Mouse (Mus musculus): ENCODE results near the gene Shpk.

The Shpk gene

GRCm38 (mm10) chr11:73199230-73199712 is at the start of gene Shpk:
Gene Shpk (plus strand): TSS chr11:73199460.
- DNase-seq (ENCODE audit: inconsistent age in 2 of 2, low spot score in 1 of 2), result peak; percentile 95 to 99

DNA sequence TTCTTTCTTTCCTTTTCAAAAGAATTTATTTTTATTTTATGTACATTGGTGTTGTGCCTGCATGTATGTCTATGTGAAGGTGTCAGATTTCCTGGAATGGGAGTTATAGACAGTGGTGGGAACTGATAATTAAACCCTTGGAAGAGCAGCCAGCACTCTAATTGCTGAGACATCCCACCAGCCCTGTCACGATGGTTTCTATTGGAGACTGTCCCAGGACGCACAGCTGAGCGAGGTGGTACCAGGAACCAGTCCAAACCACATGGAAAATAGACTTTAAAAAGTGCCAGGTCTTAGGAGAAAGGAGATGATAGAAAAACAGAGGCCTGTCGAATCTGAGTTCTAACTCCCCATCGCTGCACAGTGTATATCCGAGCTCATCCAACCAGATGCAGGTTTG is 44.2 kb upstream of the Shpk start:
- no peak for DNase-seq (ENCODE audit: inconsistent age in 2 of 2, low spot score in 1 of 2)

GRCm38 (mm10) chr11:73159957-73160810 is 39.1 kb upstream of the Shpk start, which contains the start of gene P2rx5:
Gene P2rx5 (plus strand): TSS chr11:73160421.
- DNase-seq (ENCODE audit: inconsistent age in 2 of 2, low spot score in 1 of 2), result peak; percentile 58 to 71

GRCm38 (mm10) chr11:73160811-73161200 is 38.5 kb upstream of the Shpk start:
- peak; percentile 61 to 72 for DNase-seq (ENCODE audit: inconsistent age in 2 of 2, low spot score in 1 of 2)

- no peak for DNase-seq (ENCODE audit: inconsistent age in 2 of 2, low spot score in 1 of 2)
These were observed 37.6 kb upstream of the Shpk start for GRCm38 (mm10) chr11:73161616-73162015.

GRCm38 (mm10) chr11:73162284-73162683 is 37.0 kb upstream of the Shpk start:
- no peak for DNase-seq (ENCODE audit: inconsistent age in 2 of 2, low spot score in 1 of 2)

DNA sequence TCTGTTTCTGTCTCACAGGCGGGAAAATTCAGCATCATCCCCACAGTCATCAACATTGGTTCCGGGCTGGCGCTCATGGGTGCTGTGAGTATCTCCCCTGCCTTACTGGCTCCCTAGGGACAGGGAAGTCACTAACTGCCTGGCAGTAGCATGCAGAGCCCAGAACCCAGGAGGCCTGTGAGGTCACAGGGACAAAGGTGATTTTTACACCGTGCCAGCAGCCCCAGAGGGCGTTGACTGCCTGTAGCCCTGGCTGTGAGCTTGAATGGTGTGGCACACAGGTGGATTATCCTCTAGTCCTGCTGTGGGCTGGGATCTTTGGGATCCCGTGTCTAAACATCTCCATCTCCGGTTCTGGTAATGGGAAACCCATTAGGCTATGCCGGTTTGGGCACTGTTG is 31.2 kb upstream of the Shpk start:
- DNase-seq (ENCODE audit: inconsistent age in 2 of 2, low spot score in 1 of 2), result no peak

GRCm38 (mm10) chr11:73168576-73168975 is 30.7 kb upstream of the Shpk start:
- no peak for DNase-seq (ENCODE audit: inconsistent age in 2 of 2, low spot score in 1 of 2)

GRCm38 (mm10) chr11:73169231-73169630 is 30.0 kb upstream of the Shpk start:
- DNase-seq (ENCODE audit: inconsistent age in 2 of 2, low spot score in 1 of 2), result peak; percentile 40 to 81

DNA sequence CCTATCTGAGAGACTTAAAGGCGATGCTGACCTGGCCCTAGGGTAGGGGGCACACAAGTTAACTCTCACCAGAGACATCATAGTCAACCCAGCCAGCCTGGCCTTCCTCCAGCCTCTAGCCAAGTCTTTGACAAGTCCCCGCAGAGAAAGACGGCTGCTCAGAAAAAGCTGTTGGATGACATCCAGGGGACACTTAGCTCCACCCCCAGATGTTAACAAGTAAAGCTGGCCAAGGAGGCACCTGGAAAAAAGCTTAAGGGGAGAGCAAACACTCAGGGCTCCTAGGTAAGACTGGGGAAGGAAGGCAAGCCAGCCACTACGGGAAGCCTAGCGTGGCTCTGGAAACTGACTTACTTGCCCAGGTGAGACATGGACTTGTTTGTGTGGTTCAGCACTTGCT is 27.1 kb upstream of the Shpk start:
- DNase-seq (ENCODE audit: inconsistent age in 2 of 2, low spot score in 1 of 2), result peak in 1 of 2 experiments; percentile 64

GRCm38 (mm10) chr11:73175612-73176011 is 23.6 kb upstream of the Shpk start:
- peak; percentile 28 to 56 for DNase-seq (ENCODE audit: inconsistent age in 2 of 2, low spot score in 1 of 2)

GRCm38 (mm10) chr11:73176186-73176585 is 23.1 kb upstream of the Shpk start:
- DNase-seq (ENCODE audit: inconsistent age in 2 of 2, low spot score in 1 of 2), result peak in 1 of 2 experiments; percentile 44

- peak; percentile 98 for DNase-seq (ENCODE audit: inconsistent age in 2 of 2, low spot score in 1 of 2)
These were observed 22.4 kb upstream of the Shpk start, which contains the start of the genes Emc6 and Tax1bp3 for GRCm38 (mm10) chr11:73176608-73177508. Gene Emc6 (minus strand): TSS chr11:73177037. Gene Tax1bp3 (plus strand): TSS chr11:73177083.

DNA sequence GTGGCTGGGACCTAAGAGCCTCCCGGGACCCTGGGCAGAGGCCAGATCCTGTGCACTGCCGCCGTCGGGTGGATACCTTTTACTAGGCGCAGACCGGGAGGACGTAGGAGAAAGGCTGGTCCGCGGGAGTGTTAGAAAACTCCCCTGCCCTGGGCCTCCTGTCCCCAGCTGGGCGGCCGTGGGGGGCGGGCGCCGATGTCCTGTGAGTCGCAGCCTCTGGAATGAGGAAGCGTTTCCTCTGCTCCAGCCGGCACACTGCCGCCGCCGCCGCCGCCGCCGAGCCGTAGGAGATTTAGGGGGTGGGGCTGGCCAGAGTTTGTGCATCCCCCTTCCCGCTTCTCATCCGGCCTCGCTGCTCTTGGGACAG is 21.8 kb upstream of the Shpk start:
- DNase-seq (ENCODE audit: inconsistent age in 2 of 2, low spot score in 1 of 2), result peak; percentile 90 to 95

- no peak for DNase-seq (ENCODE audit: inconsistent age in 2 of 2, low spot score in 1 of 2)
These were observed 21.4 kb upstream of the Shpk start for GRCm38 (mm10) chr11:73177895-73178294.

- no peak for DNase-seq (ENCODE audit: inconsistent age in 2 of 2, low spot score in 1 of 2)
These were observed 13.2 kb upstream of the Shpk start for GRCm38 (mm10) chr11:73185872-73186615.

- DNase-seq (ENCODE audit: inconsistent age in 2 of 2, low spot score in 1 of 2), result no peak
These were observed 12.0 kb upstream of the Shpk start for GRCm38 (mm10) chr11:73187231-73187630.

GRCm38 (mm10) chr11:73193047-73193446 is 6.2 kb upstream of the Shpk start:
- DNase-seq (ENCODE audit: inconsistent age in 2 of 2, low spot score in 1 of 2), result peak; percentile 45 to 65

DNA sequence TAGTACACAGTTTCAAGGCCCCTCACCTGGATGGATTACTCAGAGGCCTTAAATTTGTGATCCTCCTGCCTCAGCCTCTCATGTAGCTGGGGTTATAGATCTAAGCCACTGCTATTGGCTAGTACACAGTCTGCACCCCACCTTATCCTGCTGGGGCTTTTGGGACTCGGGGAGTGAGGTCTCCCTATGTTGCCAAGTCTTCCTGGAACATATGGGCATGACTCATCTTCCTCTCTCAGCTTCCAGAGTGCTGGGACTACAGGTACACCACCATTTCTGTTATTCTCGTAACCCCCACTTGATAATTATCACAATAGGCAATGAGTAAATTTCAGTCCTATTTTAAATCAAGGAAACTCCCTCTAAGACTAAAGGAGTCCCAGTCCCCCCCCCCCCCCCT is 4.8 kb upstream of the Shpk start:
- DNase-seq (ENCODE audit: inconsistent age in 2 of 2, low spot score in 1 of 2), result no peak

- DNase-seq (ENCODE audit: inconsistent age in 2 of 2, low spot score in 1 of 2), result no peak
These were observed 1.1 kb upstream of the Shpk start for GRCm38 (mm10) chr11:73198190-73198589.
